Mouse (Mus musculus) heart, postnatal 0 days (tissue): Measurements from ENCODE around the gene Scd4. TPM values are rescaled to one million over a fixed set of nuclear protein-coding genes. Genes with fewer than 3 reads are reported as not detected.

Source experiments
- ATAC-seq: fragments of 200-750 bp; cut with Nextera tagmentation; 2 replicates; pipeline ENCODE4 v1.8.0; 2017; ENCODE audit warnings: low read depth, moderate number of reproducible peaks, moderate library complexity; ENCODE audit not compliant: insufficient read depth
- DNase-seq: peaks from one replicate; pipeline ENCODE4 v3.0.0-alpha.2; 2016; ENCODE audit warnings: low spot score
- H3K27ac ChIP-seq: fragments of 300-500 bp; sonication (generic); 2 replicates; pipeline ENCODE4 v1.5.1; 2014; ENCODE audit warnings: low read depth, mild to moderate bottlenecking
- H3K27me3 ChIP-seq: fragments of 300-500 bp; sonication (generic); 2 replicates; pipeline ENCODE4 v1.6.1; 2014; ENCODE audit warnings: low read length, mixed read lengths; ENCODE audit not compliant: control insufficient read depth, insufficient read depth
- H3K36me3 ChIP-seq: fragments of 300-500 bp; sonication (generic); replicated peaks from 2 replicates; pipeline ENCODE4 v1.6.1; 2014; ENCODE audit warnings: low read length, mixed read lengths; ENCODE audit not compliant: control insufficient read depth, insufficient read depth
- H3K4me1 ChIP-seq: fragments of 300-500 bp; sonication (generic); 2 replicates; pipeline ENCODE4 v1.6.1; 2014; ENCODE audit warnings: antibody characterized with exemption; ENCODE audit not compliant: control insufficient read depth, insufficient read depth
- H3K4me2 ChIP-seq: fragments of 300-500 bp; sonication (generic); 2 replicates; pipeline ENCODE4 v1.6.1; 2014; ENCODE audit warnings: low read depth, mild to moderate bottlenecking, low read length, moderate library complexity
- H3K4me3 ChIP-seq: fragments of 300-500 bp; sonication (generic); 2 replicates; pipeline ENCODE4 v1.5.1; 2014; ENCODE audit warnings: low read depth, low read length
- H3K9ac ChIP-seq: fragments of 300-500 bp; sonication (generic); replicated peaks from 2 replicates; pipeline ENCODE4 v1.6.1; 2014; ENCODE audit warnings: low read depth, low read length, mixed read lengths
- H3K9me3 ChIP-seq: fragments of 300-500 bp; sonication (generic); replicated peaks from 2 replicates; pipeline ENCODE4 v1.6.1; 2016; ENCODE audit warnings: low read length; ENCODE audit not compliant: control insufficient read depth
- CTCF ChIP-seq: IDR thresholded peaks from 2 replicates; pipeline ENCODE4 v1.5.1; 2016; ENCODE audit warnings: antibody characterized with exemption, control low read depth, low read depth
- EP300 ChIP-seq: IDR thresholded peaks from 2 replicates; pipeline ENCODE4 v1.6.1; 2016; ENCODE audit warnings: antibody characterized with exemption, low read depth
- WGBS: fragments of 180-500 bp; shearing (Covaris S2); extraction: QIAGEN DNeasy Blood & Tissue Kit; methylation state at CpG from one replicate; pipeline ENCODE4 v1.1.7; 2014; 5-methylcytosine and 5-hydroxymethylcytosine counted together
- polyA plus RNA-seq: library from polyadenylated mRNA; unstranded; fragments of >200 nt; fragmentation: Nextera tagmentation; extraction: Ambion mirVana; gene quantifications from 2 replicates; pipeline ENCODE4 v1.2.1, GENCODE M21; 2015
- total RNA-seq: library from RNA; depleted of rRNA; stranded (reverse); fragments of >200 nt; gene quantifications from 2 replicates; pipeline ENCODE4 v1.2.3, GENCODE M21; 2014; ENCODE audit warnings: low replicate concordance

Gene Scd4
- total and polyA plus RNA-seq, 2 experiments from 2014 or later, result 37.4 to 38.2 TPM

- 44% methylated on average over 8 of the region's 8 CpGs for WGBS
- TF ChIP-seq CTCF, result no peak
- TF ChIP-seq EP300, result no peak
- H3K27me3 ChIP-seq, result no peaks in the 10 kb centered on the region
- peaks cover 40% of the 10 kb centered on the region for H3K36me3 ChIP-seq
- H3K4me1 ChIP-seq, result peaks cover 51% of the 10 kb centered on the region
- H3K4me2 ChIP-seq, result peak overlapping the region; percentile 91
- H3K27ac ChIP-seq, result no peak overlapping the region
- no peaks in the 10 kb centered on the region for H3K9me3 ChIP-seq
- DNase-seq (no peak), ATAC-seq (no peak)
- peak overlapping the region; percentile 47; the same call in 1 of the 2 replicates for H3K9ac ChIP-seq
- H3K4me3 ChIP-seq, result peak overlapping the region; percentile 79
Observed at GRCm38 (mm10) chr19:44297068-44297760, 35.7 kb upstream of the Scd4 start.

- no peak for TF ChIP-seq CTCF
- no peak for TF ChIP-seq EP300
- Histone ChIP-seq H3K4me1 (peaks cover 46% of the 10 kb centered on the region), H3K27me3 (no peaks in the 10 kb centered on the region), H3K36me3 (peaks cover 46% of the 10 kb centered on the region), H3K27ac (no peak overlapping the region), H3K9ac (no peak overlapping the region), H3K9me3 (no peaks in the 10 kb centered on the region), H3K4me3 (0 out of 2 replicates have a peak overlapping the region, but pooled peaks have one; percentile 79), H3K4me2 (peak overlapping the region; percentile 91)
- 78% methylated on average over 9 of the region's 9 CpGs for WGBS
- DNase-seq (no peak), ATAC-seq (no peak)
Observed at GRCm38 (mm10) chr19:44297862-44298261, 35.0 kb upstream of the Scd4 start.

GRCm38 (mm10) chr19:44299078-44299477 lies 33.8 kb upstream of the Scd4 start:
- Histone ChIP-seq H3K36me3 (peaks cover 58% of the 10 kb centered on the region), H3K27ac (no peak overlapping the region), H3K9ac (0 out of 2 replicates have a peak overlapping the region, but pooled peaks have one; percentile 21), H3K4me2 (no peak overlapping the region), H3K27me3 (no peaks in the 10 kb centered on the region), H3K4me3 (no peak overlapping the region), H3K4me1 (peaks cover 45% of the 10 kb centered on the region), H3K9me3 (no peaks in the 10 kb centered on the region)
- DNase-seq (no peak), ATAC-seq (no peak)
- 84% methylated on average over 9 of the region's 9 CpGs for WGBS
- no peak for TF ChIP-seq EP300
- TF ChIP-seq CTCF, result no peak

- H3K9ac ChIP-seq, result no peak overlapping the region
- no peaks in the 10 kb centered on the region for H3K27me3 ChIP-seq
- no peak for TF ChIP-seq CTCF
- TF ChIP-seq EP300, result no peak
- ATAC-seq (no peak), DNase-seq (no peak)
- peaks cover 67% of the 10 kb centered on the region for H3K36me3 ChIP-seq
- H3K27ac ChIP-seq, result no peak overlapping the region
- H3K4me1 ChIP-seq, result peaks cover 45% of the 10 kb centered on the region
- no peak overlapping the region for H3K4me3 ChIP-seq
- no peak overlapping the region for H3K4me2 ChIP-seq
- WGBS, result 15% methylated on average over 6 of the region's 6 CpGs
- no peaks in the 10 kb centered on the region for H3K9me3 ChIP-seq
Observed at GRCm38 (mm10) chr19:44299902-44300301, 33.0 kb upstream of the Scd4 start.

GRCm38 (mm10) chr19:44300520-44300919 lies 32.4 kb upstream of the Scd4 start:
- Histone ChIP-seq H3K4me2 (no peak overlapping the region), H3K27me3 (no peaks in the 10 kb centered on the region), H3K27ac (no peak overlapping the region), H3K4me3 (no peak overlapping the region), H3K36me3 (peaks cover 73% of the 10 kb centered on the region), H3K9ac (no peak overlapping the region), H3K9me3 (no peaks in the 10 kb centered on the region), H3K4me1 (peaks cover 39% of the 10 kb centered on the region)
- WGBS, result 71% methylated on average over 7 of the region's 7 CpGs
- DNase-seq (no peak), ATAC-seq (no peak)
- TF ChIP-seq CTCF (no peak), EP300 (no peak)

- H3K4me2 ChIP-seq, result no peak overlapping the region
- no peak overlapping the region for H3K4me3 ChIP-seq
- DNase-seq (no peak), ATAC-seq (no peak)
- WGBS, result 78% methylated on average over 16 of the region's 16 CpGs
- no peak overlapping the region for H3K9ac ChIP-seq
- peaks cover 36% of the 10 kb centered on the region for H3K4me1 ChIP-seq
- no peaks in the 10 kb centered on the region for H3K9me3 ChIP-seq
- peaks cover 79% of the 10 kb centered on the region for H3K36me3 ChIP-seq
- H3K27me3 ChIP-seq, result no peaks in the 10 kb centered on the region
- TF ChIP-seq EP300, result no peak
- TF ChIP-seq CTCF, result no peak
- no peak overlapping the region for H3K27ac ChIP-seq
Observed at GRCm38 (mm10) chr19:44301176-44301575, 31.7 kb upstream of the Scd4 start.
